Mouse (Mus musculus): ENCODE results near the gene Gabpa. TPM values are rescaled to one million over a fixed set of nuclear protein-coding genes. Genes with fewer than 3 reads are reported as not detected.

Gene Gabpa
- total RNA-seq, 2 experiments from 2014 or later: 57.6 to 59.8 TPM

GRCm38 (mm10) chr16:84838576-84838975 lies 3.9 kb downstream of the Gabpa start:
- no peak for DNase-seq (ENCODE audit: low spot score in 2 of 2)

GRCm38 (mm10) chr16:84853492-84853891 lies 18.8 kb downstream of the Gabpa start:
- DNase-seq (ENCODE audit: low spot score in 2 of 2): no peak

- no peak for DNase-seq (ENCODE audit: low spot score in 2 of 2)
Observed at GRCm38 (mm10) chr16:84864656-84865055, 29.9 kb downstream of the Gabpa start.

- no peak for DNase-seq (ENCODE audit: low spot score in 2 of 2)
Observed at GRCm38 (mm10) chr16:84873805-84874204, 39.1 kb downstream of the Gabpa start.

GRCm38 (mm10) chr16:84875012-84875717 lies 40.4 kb downstream of the Gabpa start:
- no peak for DNase-seq (ENCODE audit: low spot score in 2 of 2)

- no peak for DNase-seq (ENCODE audit: low spot score in 2 of 2)
Observed at GRCm38 (mm10) chr16:84875718-84876035, 41.0 kb downstream of the Gabpa start.

- no peak for DNase-seq (ENCODE audit: low spot score in 2 of 2)
Observed at GRCm38 (mm10) chr16:84876082-84876481, 41.4 kb downstream of the Gabpa start.

- DNase-seq (ENCODE audit: low spot score in 2 of 2): peak; percentile 10 to 24
Observed at GRCm38 (mm10) chr16:84879146-84879545, 44.4 kb downstream of the Gabpa start.

GRCm38 (mm10) chr16:84881168-84881567 lies 46.4 kb downstream of the Gabpa start:
- no peak for DNase-seq (ENCODE audit: low spot score in 2 of 2)

GRCm38 (mm10) chr16:84881754-84882321 lies 47.1 kb downstream of the Gabpa start:
- DNase-seq (ENCODE audit: low spot score in 2 of 2): no peak

- DNase-seq (ENCODE audit: low spot score in 2 of 2): no peak
Observed at GRCm38 (mm10) chr16:84884572-84884971, 49.8 kb downstream of the Gabpa start.

GRCm38 (mm10) chr16:84902995-84903394 lies 68.3 kb downstream of the Gabpa start:
- no peak for DNase-seq (ENCODE audit: low spot score in 2 of 2)

GRCm38 (mm10) chr16:84911477-84912165 lies 76.9 kb downstream of the Gabpa start:
- no peak for DNase-seq (ENCODE audit: low spot score in 2 of 2)

Other genes with a start within 250 kb of the Gabpa start
- 10 to 100 TPM; 44.5 to 47.2 TPM for gene Mrpl39, start 99.2 kb upstream of the Gabpa start, total RNA-seq (2021)
- gene Jam2, start 60.8 kb upstream of the Gabpa start, total RNA-seq (2021): 10 to 100 TPM in 1 of 2 experiments, 1 to 10 TPM in 1; 9.6 to 11.8 TPM
- 100 to 1,000 TPM; 459 to 468 TPM for gene Atp5j, start 700 bp downstream of the Gabpa start, total RNA-seq (2021)

Measured in adrenal gland, postnatal 4 days (tissue).